Mouse (Mus musculus): Measurements from ENCODE around the gene Ndufv2.

DNA sequence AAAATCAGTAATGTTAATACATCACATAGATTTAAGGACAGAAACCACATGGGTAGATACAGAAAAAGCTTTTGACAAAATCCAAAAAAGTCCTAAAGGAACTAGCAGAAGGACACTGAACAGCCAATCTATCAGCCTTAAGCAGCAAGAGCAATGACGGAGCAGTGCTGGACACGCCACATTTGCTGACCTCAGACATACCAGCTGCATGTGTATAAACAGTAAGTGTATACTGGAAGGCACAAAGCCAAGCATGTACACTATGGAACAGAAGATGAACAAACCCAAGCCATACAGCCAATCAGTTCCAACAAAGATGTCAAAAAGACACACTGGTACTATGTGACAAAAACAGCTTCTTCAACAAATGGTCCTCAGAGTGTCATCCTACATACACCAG, 44.2 kb downstream of the Ndufv2 start:
- TF ChIP-seq ZNF384 (IDR thresholded peaks at IDR 0.05; ENCODE audit: low read depth, low read length) (no peak), MAFK (IDR thresholded peaks at IDR 0.05; ENCODE audit: insufficient read depth, low read depth, low read length) (no peak)
